Mouse (Mus musculus): ENCODE measurements around the gene Nacc1.

DNA sequence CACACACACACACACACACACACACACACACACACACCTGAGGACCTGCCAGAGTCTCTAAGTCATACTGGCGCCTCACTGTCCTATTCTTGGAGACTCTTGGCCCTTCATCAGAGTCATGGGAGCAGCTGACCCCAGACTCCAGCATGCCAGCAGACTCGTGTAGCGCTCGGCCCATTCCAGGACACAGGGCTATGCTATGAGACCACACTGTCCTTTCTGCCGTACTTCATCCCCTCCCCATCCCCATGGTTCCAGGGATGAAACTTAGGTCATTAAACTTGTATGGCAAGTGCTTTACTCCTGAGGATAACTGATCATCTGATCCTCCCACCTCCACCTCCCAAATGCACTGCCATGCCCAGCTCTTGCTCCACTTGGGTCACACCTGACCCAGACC lies 30.8 kb upstream of the Nacc1 start:
- no peak for TF ChIP-seq CTCF (IDR thresholded peaks at IDR 0.05; ENCODE audit: extremely low read depth, insufficient read length, insufficient replicate concordance, low read depth, low read length)
- no peak for TF ChIP-seq POLR2A (IDR thresholded peaks at IDR 0.05; ENCODE audit: low read depth, low read length)

All from small intestine, adult 2 months (tissue).